Comparison of ENCODE assay signal across 8 mouse cellular contexts in genomic region chr5:144254811-144255631, GRCm38 (mm10). TPM values are rescaled to one million over a fixed set of nuclear protein-coding genes. Genes with fewer than 3 reads are reported as not detected.
DNase-seq lines count a peak whose midpoint lies in the region; ATAC-seq lines count a peak whose summit lies in the region.

No protein-coding gene starts in this region.

- H3K9ac ChIP-seq in midbrain, embryonic 12.5 days (replicated peaks) = peak overlapping the region; percentile 97

- peaks cover 31% of the 10 kb centered on the region for H3K36me3 ChIP-seq in embryonic facial prominence, embryonic 10.5 days (replicated peaks)
- H3K36me3 ChIP-seq in limb, embryonic 10.5 days = peaks cover 28% of the 10 kb centered on the region
- peaks cover 13% of the 10 kb centered on the region; the same call in 1 of the 2 replicates for H3K36me3 ChIP-seq in midbrain, embryonic 12.5 days

- no peaks in the 10 kb centered on the region for H3K27me3 ChIP-seq in embryonic facial prominence, embryonic 10.5 days (replicated peaks; ENCODE audit: low read depth, poor library complexity, severe bottlenecking)
- H3K27me3 ChIP-seq in limb, embryonic 10.5 days (ENCODE audit: low read depth, poor library complexity, severe bottlenecking) = no peaks in the 10 kb centered on the region
- no peaks in the 10 kb centered on the region for H3K27me3 ChIP-seq in midbrain, embryonic 12.5 days

- peak overlapping the region; percentile 95 for H3K4me3 ChIP-seq in embryonic facial prominence, embryonic 10.5 days
- H3K4me3 ChIP-seq in limb, embryonic 10.5 days = peak overlapping the region; percentile 99
- peak overlapping the region; percentile 82 for H3K4me3 ChIP-seq in midbrain, embryonic 12.5 days

- ATAC-seq in granulocyte monocyte progenitor cell, adult 5-6 weeks (replicated peaks; ENCODE audit: poor library complexity, severe bottlenecking) = peak; percentile 24
- peak; percentile 80 for ATAC-seq in midbrain, embryonic 12.5 days (ENCODE audit: low FRiP score, low read depth)

- WGBS in embryonic facial prominence, embryonic 10.5 days = under 1% methylated on average over 84 of the region's 84 CpGs
- WGBS in limb, embryonic 10.5 days = under 1% methylated on average over 84 of the region's 84 CpGs
- 1% methylated on average over 63 of the region's 84 CpGs for WGBS in midbrain, embryonic 12.5 days

- peak; percentile 89 for DNase-seq in 3134 (ENCODE audit: extremely low read depth, insufficient read length, low spot score)
- peak; percentile 92 for DNase-seq in adrenal gland, postnatal 14 days
- DNase-seq in embryonic facial prominence, embryonic 10.5 days (ENCODE audit: low spot score) = peak; percentile 97
- peak; percentile 93 for DNase-seq in kidney, adult 11 months
- peak; percentile 97 for DNase-seq in limb, embryonic 10.5 days (ENCODE audit: low spot score)
- DNase-seq in skeletal muscle tissue, adult 2 months (ENCODE audit: low read depth, low spot score) = peak; percentile 88

- H3K4me1 ChIP-seq in embryonic facial prominence, embryonic 10.5 days = peaks cover 48% of the 10 kb centered on the region
- peaks cover 39% of the 10 kb centered on the region for H3K4me1 ChIP-seq in limb, embryonic 10.5 days
- peaks cover 37% of the 10 kb centered on the region for H3K4me1 ChIP-seq in midbrain, embryonic 12.5 days

- peaks cover 5% of the 10 kb centered on the region; the same call in 1 of the 2 replicates for H3K9me3 ChIP-seq in embryonic facial prominence, embryonic 10.5 days
- 0 out of 2 replicates have a peak, but pooled peaks cover 2% of the 10 kb centered on the region for H3K9me3 ChIP-seq in limb, embryonic 10.5 days (replicated peaks)
- H3K9me3 ChIP-seq in midbrain, embryonic 12.5 days = peaks cover 3% of the 10 kb centered on the region; the same call in 1 of the 2 replicates

- peak overlapping the region; percentile 86 for H3K4me2 ChIP-seq in midbrain, embryonic 12.5 days (replicated peaks)

- peak overlapping the region; percentile 98 for H3K27ac ChIP-seq in embryonic facial prominence, embryonic 10.5 days (replicated peaks)
- peak overlapping the region; percentile 98 for H3K27ac ChIP-seq in limb, embryonic 10.5 days
- peak overlapping the region; percentile 90 for H3K27ac ChIP-seq in midbrain, embryonic 12.5 days (replicated peaks)

RNA-seq across cellular contexts. Expression of gene Bri3, which starts 10.8 kb away (rescaled TPM):
- 123 and 128 TPM in 2 replicates for total RNA-seq in adrenal gland, postnatal 14 days (2021)
- polyA plus RNA-seq in embryonic facial prominence, embryonic 10.5 days (2016; fragmentation: Nextera tagmentation; extraction: Ambion mirVana) = 119 and 124 TPM in 2 replicates
- total RNA-seq in granulocyte monocyte progenitor cell, adult 5-6 weeks (2014; fragmentation: Nextera tagmentation) = 29.1 and 56.1 TPM in 2 replicates
- 12.2 and 20.2 TPM in 2 replicates for total RNA-seq in granulocyte monocyte progenitor cell, adult 5-6 weeks (2017)
- polyA plus RNA-seq in limb, embryonic 10.5 days (2016; fragmentation: Nextera tagmentation; extraction: Ambion mirVana) = 122 and 125 TPM in 2 replicates
- polyA plus RNA-seq in midbrain, embryonic 12.5 days (2016; fragmentation: Nextera tagmentation; extraction: Ambion mirVana) = 145 and 166 TPM in 2 replicates

RNA-seq across cellular contexts. Expression of gene Tecpr1, which starts 31.6 kb away (rescaled TPM):
- 79.1 and 89.2 TPM in 2 replicates for total RNA-seq in adrenal gland, postnatal 14 days (2021)
- polyA plus RNA-seq in embryonic facial prominence, embryonic 10.5 days (2016; fragmentation: Nextera tagmentation; extraction: Ambion mirVana) = 19.3 and 21.1 TPM in 2 replicates
- total RNA-seq in granulocyte monocyte progenitor cell, adult 5-6 weeks (2014; fragmentation: Nextera tagmentation) = 1.4 and 6.1 TPM in 2 replicates
- total RNA-seq in granulocyte monocyte progenitor cell, adult 5-6 weeks (2017) = 1.1 and 3.3 TPM in 2 replicates
- polyA plus RNA-seq in limb, embryonic 10.5 days (2016; fragmentation: Nextera tagmentation; extraction: Ambion mirVana) = 15.1 and 21.0 TPM in 2 replicates
- polyA plus RNA-seq in midbrain, embryonic 12.5 days (2016; fragmentation: Nextera tagmentation; extraction: Ambion mirVana) = 33.5 and 36.1 TPM in 2 replicates

Comparison
In these comparisons a context has a peak if more than half of its experiments do, and no peak if none do; other contexts are left out.
1. Peak in every context shown above with its lines: DNase-seq, ATAC-seq, H3K4me3 ChIP-seq and H3K27ac ChIP-seq.